Mouse (Mus musculus) stomach, postnatal 0 days (tissue): ENCODE measurements at regions not wholly inside any gene's neighbourhood (a gene's known extent, or its start where the extent isn't known, plus 50 kb on each side); places are given as distances from the start of the nearest gene placed in this dataset.

Experiments
- CTCF ChIP-seq: IDR thresholded peaks from 2 replicates; pipeline ENCODE4 v1.5.1; 2016; ENCODE audit warnings: antibody characterized with exemption, low read depth, mild to moderate bottlenecking, moderate library complexity
- EP300 ChIP-seq: optimal IDR thresholded peaks from 2 replicates; pipeline ENCODE3; 2016; ENCODE audit warnings: antibody characterized with exemption

- TF ChIP-seq CTCF (no peak), EP300 (no peak)
These were observed 908.3 kb upstream of the Lrrc6 start for GRCm38 (mm10) chr15:67408871-67409559.
